Mouse (Mus musculus) midbrain, embryonic 15.5 days (tissue): ENCODE measurements around the gene Lpo. TPM values are rescaled to one million over a fixed set of nuclear protein-coding genes. Genes with fewer than 3 reads are reported as not detected.
A peak's percentile ranks its signal among the peaks of the same experiment; 100 is the strongest.

Experiments used
- ATAC-seq: fragments of 200-750 bp; cut with Nextera tagmentation; replicated peaks from 2 replicates; pipeline ENCODE4 v1.8.0; 2017; ENCODE audit warnings: moderate TSS enrichment
- H3K27ac ChIP-seq: fragments of 300-500 bp; sonication (generic); 2 replicates; pipeline ENCODE4 v1.5.1; 2015; ENCODE audit warnings: mild to moderate bottlenecking, inconsistent platforms
- H3K27me3 ChIP-seq: fragments of 300-500 bp; sonication (generic); replicated peaks from 2 replicates; pipeline ENCODE4 v1.6.1; 2015; ENCODE audit warnings: inconsistent platforms
- H3K36me3 ChIP-seq: fragments of 300-500 bp; sonication (generic); replicated peaks from 2 replicates; pipeline ENCODE4 v1.6.1; 2015; ENCODE audit warnings: inconsistent platforms
- H3K4me1 ChIP-seq: fragments of 300-500 bp; sonication (generic); 2 replicates; pipeline ENCODE4 v1.6.1; 2015; ENCODE audit warnings: inconsistent platforms
- H3K4me2 ChIP-seq: fragments of 300-500 bp; sonication (generic); 2 replicates; pipeline ENCODE4 v1.6.1; 2015; ENCODE audit warnings: inconsistent platforms, mild to moderate bottlenecking, moderate library complexity
- H3K4me3 ChIP-seq: fragments of 300-500 bp; sonication (generic); 2 replicates; pipeline ENCODE4 v1.5.1; 2015; ENCODE audit warnings: mild to moderate bottlenecking, inconsistent platforms
- H3K9ac ChIP-seq: fragments of 300-500 bp; sonication (generic); 2 replicates; pipeline ENCODE4 v1.6.1; 2015; ENCODE audit warnings: mild to moderate bottlenecking, inconsistent platforms
- H3K9me3 ChIP-seq: fragments of 300-500 bp; sonication (generic); 2 replicates; pipeline ENCODE4 v1.6.1; 2016; ENCODE audit warnings: inconsistent platforms
- WGBS: fragments of 180-500 bp; shearing (Covaris S2); methylation state at CpG from one replicate; pipeline ENCODE4 v1.1.7; 2015; ENCODE audit warnings: mixed read lengths; 5-methylcytosine and 5-hydroxymethylcytosine counted together
- microRNA counts: library from miRNA; unstranded; fragments of <30 nt; microRNA quantifications from one replicate; lab custom pipeline; 2016
- microRNA-seq: library from miRNA; unstranded; fragments of <30 nt; microRNA quantifications from one replicate; pipeline ENCODE4, GENCODE M21; 2016
- polyA plus RNA-seq: library from polyadenylated mRNA; unstranded; fragments of >200 nt; fragmentation: Nextera tagmentation; extraction: Ambion mirVana; gene quantifications from 2 replicates; pipeline ENCODE4 v1.2.1, GENCODE M21; 2015

Lpo gene
- polyA plus RNA-seq, 1 experiment from 2014 or later = 1.5 TPM

GRCm38 (mm10) chr11:87761806-87762701 lies 66.0 kb downstream of the Lpo start:
- Histone ChIP-seq H3K27me3 (no peaks in the 10 kb centered on the region), H3K9me3 (no peaks in the 10 kb centered on the region), H3K9ac (peak overlapping the region; percentile 74), H3K4me3 (peak overlapping the region; percentile 63), H3K4me2 (peak overlapping the region; percentile 91), H3K4me1 (peaks cover 57% of the 10 kb centered on the region), H3K36me3 (no peaks in the 10 kb centered on the region), H3K27ac (peak overlapping the region; percentile 2; the same call in 1 of the 2 replicates)
- no peak for ATAC-seq
- 77% methylated on average over 14 of the region's 14 CpGs for WGBS

- Histone ChIP-seq H3K4me1 (peaks cover 57% of the 10 kb centered on the region), H3K27ac (peak overlapping the region; percentile 95)
- no peak for ATAC-seq
Observed at GRCm38 (mm10) chr11:87761181-87761721, 66.8 kb downstream of the Lpo start.

GRCm38 (mm10) chr11:87760301-87761081 lies 67.6 kb downstream of the Lpo start, which contains the start of gene Tspoap1:
Tspoap1 (plus strand) TSS chr11:87760541.
- Histone ChIP-seq H3K27me3 (no peaks in the 10 kb centered on the region), H3K27ac (peak within 1 kb of the TSS; percentile 95), H3K9ac (peak within 1 kb of the TSS; percentile 74), H3K36me3 (no peaks in the 10 kb centered on the region), H3K4me1 (peaks cover 51% of the 10 kb centered on the region), H3K9me3 (no peaks in the 10 kb centered on the region), H3K4me2 (peak within 1 kb of the TSS; percentile 91), H3K4me3 (peak within 1 kb of the TSS; percentile 63)
- WGBS = 3% methylated on average over 23 of the region's 23 CpGs
- ATAC-seq = peak; percentile 86

More at GRCm38 (mm10) chr11:87761181-87761721, 66.8 kb downstream of the Lpo start:
- H3K4me2 ChIP-seq = peak overlapping the region; percentile 91
- H3K9me3 ChIP-seq = no peaks in the 10 kb centered on the region
- peak overlapping the region; percentile 63 for H3K4me3 ChIP-seq
- no peaks in the 10 kb centered on the region for H3K36me3 ChIP-seq
- H3K27me3 ChIP-seq = no peaks in the 10 kb centered on the region
- WGBS = 50% methylated on average over 11 of the region's 11 CpGs
- peak overlapping the region; percentile 74 for H3K9ac ChIP-seq

- Histone ChIP-seq H3K4me2 (peak overlapping the region; percentile 91), H3K27me3 (no peaks in the 10 kb centered on the region), H3K9ac (peak overlapping the region; percentile 74), H3K4me1 (peaks cover 42% of the 10 kb centered on the region), H3K36me3 (no peaks in the 10 kb centered on the region), H3K4me3 (peak overlapping the region; percentile 63), H3K27ac (peak overlapping the region; percentile 95), H3K9me3 (no peaks in the 10 kb centered on the region)
- WGBS = 3% methylated on average over 3 of the region's 3 CpGs
- ATAC-seq = no peak
Observed at GRCm38 (mm10) chr11:87759609-87760005, 68.5 kb downstream of the Lpo start.

GRCm38 (mm10) chr11:87758957-87759608 lies 69.0 kb downstream of the Lpo start:
- Histone ChIP-seq H3K4me3 (peak overlapping the region; percentile 63; the same call in 1 of the 2 replicates), H3K4me1 (peaks cover 41% of the 10 kb centered on the region), H3K27ac (peak overlapping the region; percentile 95; the same call in 1 of the 2 replicates), H3K9ac (no peak overlapping the region), H3K27me3 (no peaks in the 10 kb centered on the region), H3K9me3 (no peaks in the 10 kb centered on the region), H3K36me3 (no peaks in the 10 kb centered on the region), H3K4me2 (no peak overlapping the region)
- no peak for ATAC-seq
- WGBS = 77% methylated on average over 4 of the region's 4 CpGs

GRCm38 (mm10) chr11:87758161-87758911 lies 69.8 kb downstream of the Lpo start:
- Histone ChIP-seq H3K4me2 (no peak overlapping the region), H3K4me1 (peaks cover 39% of the 10 kb centered on the region), H3K27me3 (no peaks in the 10 kb centered on the region), H3K9me3 (no peaks in the 10 kb centered on the region), H3K36me3 (no peaks in the 10 kb centered on the region), H3K9ac (no peak overlapping the region), H3K27ac (no peak overlapping the region), H3K4me3 (no peak overlapping the region)
- 78% methylated on average over 7 of the region's 7 CpGs for WGBS
- ATAC-seq = no peak

- no peaks in the 10 kb centered on the region for H3K36me3 ChIP-seq
- H3K4me1 ChIP-seq = peaks cover 28% of the 10 kb centered on the region
- no peaks in the 10 kb centered on the region for H3K9me3 ChIP-seq
- ATAC-seq = no peak
- no peak overlapping the region for H3K4me2 ChIP-seq
- 88% methylated on average over 25 of the region's 25 CpGs for WGBS
- H3K27me3 ChIP-seq = no peaks in the 10 kb centered on the region
- H3K9ac ChIP-seq = no peak overlapping the region
- no peak overlapping the region for H3K27ac ChIP-seq
- H3K4me3 ChIP-seq = no peak overlapping the region
Observed at GRCm38 (mm10) chr11:87757001-87757954, 70.8 kb downstream of the Lpo start.

MicroRNA genes within 50 kb of the gene (microRNA counts, 519-probe panel; counts per million panel counts)
- microRNA mmu-miR-142-3p (lab: Ali Mortazavi, UCI) (2,958 counts per million, percentile 66 among the panel's probes with 10 or more counts), microRNA mmu-miR-142-5p (lab: Ali Mortazavi, UCI) (3,625 counts per million, percentile 82 among the panel's probes with 10 or more counts)

Small RNA genes lying within 50 kb of the gene (microRNA-seq; reads per million reads assigned to microRNA genes)
- gene Mir142 (not detected), gene Mir142b (not detected)

Other genes starting within 250 kb of the Lpo start
- gene Mtmr4, start 236.1 kb downstream of the Lpo start, polyA plus RNA-seq = 57.2 and 59.8 TPM in 2 replicates
- gene Hsf5, start 211.1 kb downstream of the Lpo start, polyA plus RNA-seq = 0.37 and 0.61 TPM in 2 replicates
- gene Rnf43, start 165.6 kb downstream of the Lpo start, polyA plus RNA-seq = 0.83 and 1.2 TPM in 2 replicates
- gene Supt4a, start 90.7 kb downstream of the Lpo start, polyA plus RNA-seq = 136 and 137 TPM in 2 replicates
- 65.8 and 72.5 TPM in 2 replicates for gene Tspoap1, start 67.7 kb downstream of the Lpo start, polyA plus RNA-seq
- gene Mpo, start 34.7 kb downstream of the Lpo start, polyA plus RNA-seq = 0.12 and 1.2 TPM in 2 replicates
- gene Mks1, start 24.9 kb upstream of the Lpo start, polyA plus RNA-seq = 12.1 and 12.8 TPM in 2 replicates
- gene Epx, start 47.2 kb upstream of the Lpo start, polyA plus RNA-seq = 0.36 TPM in 2 replicates
- not detected in 2 replicates for gene Olfr462, start 64.0 kb upstream of the Lpo start, polyA plus RNA-seq
- not detected in 2 replicates for gene Olfr463, start 69.1 kb upstream of the Lpo start, polyA plus RNA-seq
- gene Olfr464, start 92.7 kb upstream of the Lpo start, polyA plus RNA-seq = 0.14 and 0.25 TPM in 2 replicates
- 65.3 and 65.8 TPM in 2 replicates for gene Dynll2, start 159.2 kb upstream of the Lpo start, polyA plus RNA-seq
- 229 and 241 TPM in 2 replicates for gene Srsf1, start 219.1 kb upstream of the Lpo start, polyA plus RNA-seq
- 50.6 and 52.2 TPM in 2 replicates for gene Vezf1, start 240.0 kb upstream of the Lpo start, polyA plus RNA-seq